Mouse (Mus musculus) granulocyte monocyte progenitor cell, adult 5-6 weeks (primary cell): ENCODE results near the gene Gfm1. TPM values are rescaled to one million over a fixed set of nuclear protein-coding genes. Genes with fewer than 3 reads are reported as not detected.

Experiments used
- ATAC-seq: replicated peaks from 2 replicates; pipeline ENCODE4 v1.8.0; 2016; ENCODE audit warnings: mild to moderate bottlenecking, moderate TSS enrichment, inconsistent platforms; ENCODE audit not compliant: poor library complexity, severe bottlenecking
- total RNA-seq, 2 experiments: library from RNA; stranded (forward) in 1 of 2; stranded (reverse) in 1 of 2; fragments of 200-712, 200-1000 nt in 1 of 2; fragments of >200 nt in 1 of 2; fragmentation: Nextera tagmentation in 1 of 2; gene quantifications; 2 replicates each; pipeline ENCODE4 v1.2.3; 2014 to 2017

Gene Gfm1
- total RNA-seq, 2 experiments from 2014 or later = 44.6 to 59.4 TPM

DNA sequence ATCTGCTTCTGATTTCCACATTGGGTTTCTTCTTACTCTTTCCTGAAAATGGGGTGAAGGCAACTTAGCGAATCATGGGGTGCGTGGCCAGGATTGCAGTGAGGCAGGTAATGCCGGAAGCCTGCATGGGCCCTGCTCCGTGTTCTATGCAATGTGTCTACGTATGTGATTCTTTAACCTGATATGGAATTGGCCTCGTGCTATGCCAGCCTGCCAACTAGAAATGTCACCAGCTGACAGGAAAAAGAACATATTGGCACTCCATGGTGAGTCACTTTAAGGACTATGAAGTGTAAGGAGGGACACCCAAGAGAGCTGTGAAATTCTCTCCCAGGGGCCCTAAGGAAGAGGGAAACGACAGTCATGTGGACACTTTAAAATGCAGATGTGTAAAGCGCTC is 63.2 kb downstream of the Gfm1 start:
- no peak for ATAC-seq

DNA sequence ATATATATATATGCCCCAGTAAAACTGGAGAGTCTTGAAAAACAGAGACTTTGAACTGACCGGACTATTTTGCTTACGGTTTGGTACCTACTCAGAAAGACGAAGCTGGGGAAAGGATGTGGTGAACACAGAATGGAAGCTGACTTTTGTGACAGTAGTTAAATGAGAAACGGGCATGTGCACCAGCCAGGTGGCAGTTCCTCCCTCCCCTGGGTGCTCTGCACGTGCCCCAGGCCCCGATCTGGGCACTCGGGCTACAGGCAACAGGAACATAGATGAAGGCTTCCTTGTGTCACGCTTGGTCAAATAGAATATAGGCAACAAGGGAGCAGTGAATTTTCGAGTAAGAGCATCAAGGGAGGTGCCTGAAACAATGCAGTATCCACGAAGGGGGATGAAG is 66.4 kb downstream of the Gfm1 start:
- ATAC-seq = no peak

DNA sequence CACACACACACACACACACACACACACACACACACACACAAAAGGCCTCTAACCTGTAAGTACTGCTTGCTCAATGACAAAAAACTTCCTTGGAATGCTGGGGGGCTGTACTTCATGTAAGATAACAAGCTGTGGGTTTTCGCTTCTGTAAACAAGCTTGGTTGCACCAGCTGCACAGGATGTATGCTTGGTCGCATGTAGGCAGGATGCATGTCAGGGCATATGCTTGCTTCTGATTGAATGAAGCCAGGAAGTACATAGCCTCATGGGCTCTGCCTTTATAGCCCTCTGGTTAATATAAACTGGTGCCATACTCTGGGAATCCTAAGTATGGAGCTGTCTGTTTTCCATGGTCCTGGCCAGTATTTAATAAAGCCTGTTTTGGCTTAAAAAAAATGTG is 68.1 kb downstream of the Gfm1 start:
- ATAC-seq = no peak

DNA sequence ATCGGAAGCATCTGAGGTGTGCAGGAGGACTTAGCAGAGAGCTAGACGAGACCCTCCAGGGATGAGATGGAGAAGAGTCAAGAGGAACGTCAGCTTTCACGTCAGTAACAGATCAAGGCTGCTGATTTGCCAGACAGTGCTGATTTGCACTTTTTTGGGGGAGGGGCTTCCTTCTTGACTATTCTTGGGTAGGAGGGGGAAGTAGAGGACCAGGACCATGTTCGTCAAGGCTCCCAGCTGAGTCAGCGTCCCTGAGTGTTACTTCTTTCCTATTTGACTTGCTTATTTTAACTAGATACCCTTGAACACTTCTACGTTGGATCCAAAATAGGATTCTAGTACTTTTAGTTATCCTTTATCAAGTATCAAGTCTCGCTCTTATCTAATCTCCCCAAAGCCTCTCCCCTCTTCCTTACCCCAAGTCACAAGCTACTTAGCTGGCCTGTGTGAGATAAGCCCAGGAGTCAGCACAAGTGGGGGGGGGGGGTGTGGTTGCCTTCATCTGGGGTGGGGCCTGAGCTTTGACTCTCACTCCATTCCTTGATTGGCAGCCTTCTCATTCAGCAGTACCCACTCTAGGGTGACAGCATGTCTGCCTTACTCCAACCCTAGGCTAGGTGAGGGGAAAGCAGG is 69.0 kb downstream of the Gfm1 start:
- no peak for ATAC-seq

DNA sequence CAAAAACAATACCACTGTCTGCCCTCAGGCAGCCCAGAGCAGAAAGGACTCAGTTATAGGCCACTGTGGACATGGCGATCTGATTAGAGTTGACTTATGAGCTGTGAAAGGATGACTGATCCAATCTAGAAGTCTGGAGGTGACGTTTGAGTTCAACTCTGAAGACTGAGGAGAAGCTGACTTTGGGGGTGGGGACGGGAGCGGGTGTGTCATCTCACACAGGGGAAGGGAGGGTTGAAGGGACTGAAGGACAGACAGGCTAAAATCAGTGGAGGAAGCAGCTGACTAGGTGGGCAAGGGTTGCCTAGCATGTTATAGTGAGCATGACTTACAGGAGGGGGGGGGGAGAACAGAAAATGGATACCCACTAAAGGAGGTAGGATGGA is 69.5 kb downstream of the Gfm1 start:
- ATAC-seq = no peak

DNA sequence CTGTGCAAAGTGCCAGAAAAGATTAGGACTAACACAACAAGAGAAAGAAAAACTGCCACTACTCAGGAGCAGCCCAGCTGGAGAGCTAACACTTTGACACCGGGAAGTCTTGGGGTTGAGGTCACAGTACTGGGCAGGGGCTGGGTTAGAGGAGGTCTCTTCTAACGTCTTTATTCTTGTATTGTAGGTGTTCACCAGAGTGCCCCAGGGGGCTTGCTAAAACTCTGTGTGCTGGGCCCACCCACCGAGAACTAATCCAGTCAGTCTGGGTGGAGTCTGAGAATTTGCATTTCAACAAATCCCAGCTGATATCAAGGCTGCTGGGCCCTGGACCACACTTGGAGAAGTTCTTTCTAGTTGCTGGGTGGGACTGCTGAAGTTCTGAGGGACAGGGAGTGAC is 74.0 kb downstream of the Gfm1 start:
- no peak for ATAC-seq

DNA sequence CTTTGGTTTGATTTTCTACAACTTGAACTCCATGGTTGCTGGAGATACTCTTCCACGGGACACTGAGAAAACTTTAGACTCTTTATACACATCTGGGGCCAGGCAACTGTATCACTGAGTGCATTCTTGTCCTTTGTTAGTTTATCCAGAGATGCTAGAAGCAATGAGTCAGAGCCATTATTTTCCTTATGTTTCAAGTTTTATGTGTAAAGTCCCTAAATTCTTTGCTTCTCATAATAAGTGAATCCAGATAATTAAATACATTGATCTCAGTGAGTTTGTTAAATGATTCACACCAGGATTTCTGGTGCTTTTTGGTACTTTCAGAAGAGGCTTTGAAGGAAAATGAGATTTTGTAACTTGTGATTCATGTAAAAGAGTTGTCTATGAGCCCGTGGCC is 75.4 kb downstream of the Gfm1 start:
- no peak for ATAC-seq

DNA sequence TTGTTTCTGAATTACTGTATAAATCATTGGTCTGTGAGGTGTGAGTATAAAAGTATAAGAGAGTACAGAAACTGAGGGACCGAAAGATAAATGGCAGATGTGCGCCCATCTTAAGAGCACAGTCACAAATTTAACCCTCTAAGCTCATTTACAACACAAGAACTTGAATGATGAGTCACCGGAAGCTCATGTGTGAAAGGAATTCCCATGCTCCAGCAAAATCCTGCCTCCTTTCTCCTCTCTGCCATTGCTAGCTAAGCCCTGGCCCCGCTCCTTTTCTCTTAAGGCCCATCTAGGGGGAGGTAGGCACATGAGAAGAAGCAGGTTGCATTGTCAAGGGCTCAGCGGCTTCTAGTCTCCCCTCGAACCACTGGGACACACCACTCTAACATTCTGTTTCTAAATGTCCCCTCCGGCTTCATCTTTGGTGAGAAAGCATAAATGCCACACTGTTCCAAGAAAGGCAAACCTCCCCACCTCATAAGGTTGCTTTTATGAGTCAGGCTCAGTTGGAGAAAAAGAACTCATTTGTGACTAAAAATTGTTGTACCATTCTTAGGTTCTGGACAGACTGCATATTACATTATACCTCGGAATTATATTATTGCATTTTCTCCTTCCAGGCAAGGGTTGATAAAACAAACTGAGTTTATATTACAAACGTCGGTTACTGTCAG is 78.5 kb downstream of the Gfm1 start:
- ATAC-seq = no peak

DNA sequence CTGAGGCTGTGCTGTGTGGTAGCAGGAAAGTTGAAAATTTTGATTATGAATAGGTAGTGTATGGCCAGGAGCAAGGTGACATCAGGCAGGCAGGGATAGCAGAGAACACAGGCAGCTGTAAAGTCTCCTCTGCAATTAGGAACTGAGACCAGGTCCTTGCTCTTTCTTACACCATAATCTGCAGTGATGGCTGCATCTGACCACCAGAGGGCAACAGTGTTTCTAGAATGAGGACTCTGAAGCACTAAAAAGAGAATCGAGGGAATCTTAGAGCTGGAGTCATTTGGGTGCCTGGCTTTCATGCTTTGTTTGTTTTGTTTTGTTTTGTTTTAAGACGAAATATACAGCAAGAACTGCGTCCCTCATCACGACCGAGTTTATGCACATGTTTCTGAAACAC is 82.9 kb downstream of the Gfm1 start:
- peak; percentile 80 for ATAC-seq

DNA sequence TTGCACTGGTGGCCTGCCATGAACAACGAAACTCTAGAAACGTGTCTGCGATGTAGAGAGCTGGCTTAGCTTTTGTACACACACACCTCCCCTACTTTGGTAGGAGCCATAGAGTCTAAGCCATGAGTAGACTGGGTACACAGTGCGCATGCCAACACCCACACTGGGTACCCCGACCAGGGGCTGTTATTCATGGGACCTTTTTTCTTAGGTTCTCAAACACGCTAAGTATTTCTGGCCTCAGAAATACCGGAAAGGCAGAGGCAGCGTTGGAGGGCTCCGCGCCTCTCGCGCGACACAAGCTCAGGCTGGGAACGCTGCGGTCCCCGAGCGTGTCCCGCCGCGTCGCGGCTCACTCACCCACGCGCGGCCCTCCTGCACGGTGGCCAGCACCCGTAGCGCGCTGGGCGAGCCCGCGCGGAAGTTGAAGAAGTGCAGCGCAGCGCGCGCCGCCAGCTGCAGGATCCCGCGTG is 84.9 kb downstream of the Gfm1 start:
- peak; percentile 16 for ATAC-seq

DNA sequence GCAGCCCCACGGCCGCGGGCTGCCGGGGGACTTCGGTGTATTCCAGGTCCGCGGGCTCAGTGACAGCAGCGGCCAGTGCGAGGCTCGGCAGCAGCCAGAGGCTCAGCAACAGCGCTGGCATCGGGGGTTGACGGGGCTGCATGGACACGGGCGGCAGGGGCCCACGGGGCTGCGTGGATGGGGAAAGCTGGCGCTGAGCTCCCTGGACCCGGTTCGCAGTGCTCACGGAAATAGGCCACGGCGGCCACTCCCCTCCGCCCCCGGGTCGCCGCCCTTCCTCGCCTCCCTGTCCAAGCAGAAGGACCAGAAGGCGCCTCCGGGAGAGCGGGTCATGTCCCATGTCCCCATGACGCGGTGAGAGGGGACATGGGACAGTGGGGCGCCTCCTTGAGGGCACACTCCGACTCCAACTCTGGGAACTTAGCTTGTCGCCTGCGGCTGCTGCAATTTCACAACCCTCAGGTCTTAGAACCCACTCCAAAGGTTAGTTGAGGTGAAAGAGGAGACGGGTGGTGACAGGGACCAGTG is 85.4 kb downstream of the Gfm1 start, which contains the start of gene Rarres1:
Gene Rarres1, minus strand, starts transcription at position 250 of the 528 bp plus-strand sequence.
- ATAC-seq = peak; percentile 79

DNA sequence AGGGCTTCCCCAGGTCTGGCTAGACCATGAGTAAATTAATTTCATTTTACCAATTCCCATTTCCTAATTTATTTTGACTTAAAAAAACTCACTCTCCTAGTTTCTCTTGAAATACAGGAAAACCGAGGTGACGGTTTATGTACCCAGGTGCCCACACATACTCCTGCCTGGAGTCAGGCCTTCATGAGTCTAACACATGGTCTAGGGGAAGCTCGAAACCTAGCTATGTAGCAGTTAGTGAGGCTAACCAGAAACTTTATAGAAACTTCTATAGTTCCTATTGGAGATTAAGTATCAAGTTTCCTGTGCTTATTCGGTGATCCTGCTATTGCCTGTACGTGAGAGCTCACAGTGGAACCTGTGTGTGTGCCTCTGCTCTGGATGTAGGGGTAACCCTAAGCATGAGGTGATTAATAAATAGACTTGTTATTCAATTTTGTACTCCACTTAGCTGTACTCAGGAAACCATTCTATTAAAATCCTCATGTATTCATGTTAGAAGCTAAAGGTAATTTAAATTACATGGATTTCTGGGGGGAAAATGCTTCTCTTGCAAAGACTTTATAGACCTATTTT is 90.8 kb downstream of the Gfm1 start:
- ATAC-seq = no peak

DNA sequence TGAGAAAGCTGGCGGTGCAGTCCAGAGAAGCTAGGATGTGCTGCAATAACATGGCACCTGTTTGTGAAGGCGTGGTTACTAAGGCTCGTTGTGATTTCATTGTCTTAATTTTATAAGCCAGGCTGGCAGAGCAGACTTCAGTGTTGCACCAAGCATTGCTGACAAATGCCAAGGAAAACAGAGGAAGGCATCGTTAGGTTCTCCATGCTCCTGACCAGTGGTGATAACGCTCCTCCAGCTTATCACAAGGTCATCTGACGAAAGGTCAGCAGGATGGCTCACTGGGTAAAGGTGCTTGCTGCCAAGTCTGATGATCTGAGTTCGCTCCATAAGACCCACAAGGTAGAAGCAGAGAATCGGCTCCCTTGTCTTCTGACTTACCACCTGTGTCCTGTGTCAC is 92.8 kb downstream of the Gfm1 start:
- ATAC-seq = no peak

DNA sequence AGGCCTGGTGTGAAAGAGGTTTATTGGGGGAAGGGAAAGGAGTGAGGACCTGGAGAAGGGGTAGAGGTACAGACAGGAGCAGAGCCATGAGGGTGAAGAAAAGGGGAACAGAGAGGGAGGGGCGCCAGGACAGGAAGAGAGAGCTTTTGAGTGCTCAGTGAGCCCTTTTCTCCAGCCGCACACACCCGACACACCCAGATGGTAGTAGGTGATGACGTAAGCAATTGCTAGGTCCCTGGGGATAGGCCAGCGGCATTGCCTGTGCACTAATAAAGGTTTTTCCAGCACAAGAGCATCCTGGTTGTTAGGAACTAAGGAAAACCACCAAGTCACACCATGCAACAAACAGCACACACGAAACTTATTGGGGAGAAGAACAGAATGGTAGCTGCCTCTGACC is 94.9 kb downstream of the Gfm1 start:
- ATAC-seq = peak; percentile 55; the same call in 1 of the 2 replicates

Other genes starting within 250 kb of the Gfm1 start
- gene Mlf1, start 56.0 kb upstream of the Gfm1 start, total RNA-seq (2014; fragmentation: Nextera tagmentation) = 1.6 TPM in 1 of 2 replicates, not detected in the other
- gene Mlf1, start 56.0 kb upstream of the Gfm1 start, total RNA-seq (2017) = 0.72 and 1.0 TPM in 2 replicates
- not detected in 2 replicates for gene Gm17402, start 54.9 kb upstream of the Gfm1 start, total RNA-seq (2014; fragmentation: Nextera tagmentation)
- not detected in 2 replicates for gene Gm17402, start 54.9 kb upstream of the Gfm1 start, total RNA-seq (2017)
- gene Lxn, start 33.8 kb downstream of the Gfm1 start, total RNA-seq (2014; fragmentation: Nextera tagmentation) = 37.1 and 43.1 TPM in 2 replicates
- 15.1 and 22.8 TPM in 2 replicates for gene Lxn, start 33.8 kb downstream of the Gfm1 start, total RNA-seq (2017)
- not detected in 2 replicates for gene Rarres1, start 85.4 kb downstream of the Gfm1 start, total RNA-seq (2014; fragmentation: Nextera tagmentation)
- 0.15 and 0.26 TPM in 2 replicates for gene Rarres1, start 85.4 kb downstream of the Gfm1 start, total RNA-seq (2017)
- gene Mfsd1, start 152.6 kb downstream of the Gfm1 start, total RNA-seq (2014; fragmentation: Nextera tagmentation) = 41.5 and 51.5 TPM in 2 replicates
- 167 and 180 TPM in 2 replicates for gene Mfsd1, start 152.6 kb downstream of the Gfm1 start, total RNA-seq (2017)